Mouse (Mus musculus) MEL (cell line): ENCODE data around the gene Syap1. TPM values are rescaled to one million over a fixed set of nuclear protein-coding genes. Genes with fewer than 3 reads are reported as not detected.
"Not testable (repeated sequence)": the region's sequence is repeated elsewhere in the genome, so short reads cannot be mapped to it uniquely, and the experiment has no call there.

Experiments
- DNase-seq: peaks from one replicate; pipeline ENCODE4 v3.0.0; 2011; ENCODE audit warnings: low read depth, low spot score
- H3K27ac ChIP-seq: 2 replicates; pipeline ENCODE4 v1.5.1; 2012; ENCODE audit warnings: low read depth, mild to moderate bottlenecking, control low read depth, low read length, moderate library complexity; ENCODE audit not compliant: control insufficient read depth
- H3K27me3 ChIP-seq, 2 experiments: fragments of 150-350 bp in 1 of 2; sonication (generic) in 1 of 2; 2 replicates each; pipeline ENCODE4 v1.6.1; 2012; ENCODE audit warnings: low read length in 2 of 2, mild to moderate bottlenecking in 2 of 2, improper control_type of control experiment in 1 of 2, moderate library complexity in 1 of 2; ENCODE audit not compliant: insufficient read depth in 2 of 2, control insufficient read depth in 1 of 2
- H3K36me3 ChIP-seq, 2 experiments: 2 replicates each; pipeline ENCODE4 v1.6.1; 2012 to 2014; ENCODE audit warnings: low read length in 2 of 2, improper control_type of control experiment in 1 of 2, inconsistent platforms in 1 of 2, mild to moderate bottlenecking in 1 of 2; ENCODE audit not compliant: insufficient read depth in 2 of 2, control insufficient read depth in 1 of 2
- H3K4me1 ChIP-seq, 2 experiments: fragments of 150-350 bp in 1 of 2; sonication (generic) in 1 of 2; 2 replicates each; pipeline ENCODE4 v1.6.1; 2012; ENCODE audit warnings: low read length in 2 of 2, improper control_type of control experiment in 1 of 2, mild to moderate bottlenecking in 1 of 2; ENCODE audit not compliant: insufficient read depth in 2 of 2, control insufficient read depth in 1 of 2
- H3K4me3 ChIP-seq, 2 experiments: fragments of 150-350 bp in 1 of 2; sonication (generic) in 1 of 2; 2 replicates each; pipeline ENCODE4 v1.5.1; 2012; ENCODE audit warnings: low read depth in 2 of 2, low read length in 2 of 2, mild to moderate bottlenecking in 2 of 2, moderate library complexity in 2 of 2, control low read depth in 1 of 2, improper control_type of control experiment in 1 of 2; ENCODE audit not compliant: control insufficient read depth in 1 of 2, insufficient read depth in 1 of 2
- H3K79me2 ChIP-seq: 2 replicates; pipeline ENCODE4 v1.6.1; 2012; ENCODE audit warnings: mild to moderate bottlenecking, low read length, moderate library complexity; ENCODE audit not compliant: control insufficient read depth, poor library complexity, insufficient read depth
- H3K9ac ChIP-seq: 2 replicates; pipeline ENCODE4 v1.6.1; 2012; ENCODE audit warnings: low read depth, mild to moderate bottlenecking, control low read depth, low read length, moderate library complexity; ENCODE audit not compliant: control insufficient read depth, poor library complexity, severe bottlenecking
- H3K9me3 ChIP-seq: fragments of 150-350 bp; sonication (generic); replicated peaks from 2 replicates; pipeline ENCODE4 v1.6.1; 2012; ENCODE audit warnings: mild to moderate bottlenecking, low read length, improper control_type of control experiment, moderate library complexity; ENCODE audit not compliant: insufficient read depth
- BHLHE40 ChIP-seq: IDR thresholded peaks from 2 replicates; pipeline ENCODE4 v1.6.1; 2012; ENCODE audit warnings: low read depth, mild to moderate bottlenecking, inconsistent platforms, low read length, improper control_type of control experiment, borderline replicate concordance
- CHD2 ChIP-seq: IDR thresholded peaks from 2 replicates; pipeline ENCODE4 v1.6.1; 2011; ENCODE audit warnings: low read length, improper control_type of control experiment
- ETS1 ChIP-seq: IDR thresholded peaks from 2 replicates; pipeline ENCODE4 v1.6.1; 2012; ENCODE audit warnings: low read depth, mild to moderate bottlenecking, inconsistent platforms, low read length, improper control_type of control experiment, moderate library complexity
- GATA1 ChIP-seq: IDR thresholded peaks from 2 replicates; pipeline ENCODE4 v1.6.1; 2011; ENCODE audit warnings: low read depth, low read length, improper control_type of control experiment
- JUND ChIP-seq: IDR thresholded peaks from 2 replicates; pipeline ENCODE4 v1.6.1; 2011; ENCODE audit warnings: low read depth, mild to moderate bottlenecking, improper control_type of control experiment, low read length
- MAFK ChIP-seq: IDR thresholded peaks from 2 replicates; pipeline ENCODE4 v1.6.1; 2011; ENCODE audit warnings: low read depth, mild to moderate bottlenecking, low read length, improper control_type of control experiment, borderline replicate concordance
- MAX ChIP-seq: IDR thresholded peaks from 2 replicates; pipeline ENCODE4 v1.6.1; 2011; ENCODE audit warnings: low read length, improper control_type of control experiment
- POLR2A ChIP-seq, 2 experiments: IDR thresholded peaks; 2 replicates each; pipeline ENCODE4 v1.6.1; 2011 to 2012; ENCODE audit warnings: low read length in 2 of 2, mild to moderate bottlenecking in 2 of 2, control low read depth in 1 of 2, improper control_type of control experiment in 1 of 2, low read depth in 1 of 2, moderate library complexity in 1 of 2; ENCODE audit not compliant: control insufficient read depth in 1 of 2, insufficient read depth in 1 of 2, poor library complexity in 1 of 2
- POLR2AphosphoS2 ChIP-seq: IDR thresholded peaks from 2 replicates; pipeline ENCODE4 v1.6.1; 2011; ENCODE audit warnings: low read length, improper control_type of control experiment
- RCOR1 ChIP-seq: IDR thresholded peaks from 2 replicates; pipeline ENCODE4 v1.6.1; 2012; ENCODE audit warnings: low read depth, mild to moderate bottlenecking, inconsistent platforms, low read length, improper control_type of control experiment
- SMC3 ChIP-seq: IDR thresholded peaks from 2 replicates; pipeline ENCODE4 v1.6.1; 2011; ENCODE audit warnings: low read depth, low read length, improper control_type of control experiment
- TBP ChIP-seq: IDR thresholded peaks from 2 replicates; pipeline ENCODE4 v1.8.0; 2011; ENCODE audit warnings: low read depth, low read length, improper control_type of control experiment
- UBTF ChIP-seq: IDR thresholded peaks from 2 replicates; pipeline ENCODE4 v1.6.1; 2012; ENCODE audit warnings: low read depth, mild to moderate bottlenecking, inconsistent platforms, low read length, improper control_type of control experiment, moderate library complexity, borderline replicate concordance; ENCODE audit not compliant: insufficient read depth
- USF2 ChIP-seq, 2 experiments: IDR thresholded peaks; 2 replicates each; pipeline ENCODE4 v1.6.1; 2011 to 2012; ENCODE audit warnings: improper control_type of control experiment in 2 of 2, low read length in 2 of 2, borderline replicate concordance in 1 of 2, inconsistent platforms in 1 of 2, low read depth in 1 of 2, mild to moderate bottlenecking in 1 of 2; ENCODE audit not compliant: insufficient read depth in 1 of 2
- ZMIZ1 ChIP-seq: IDR thresholded peaks from 2 replicates; pipeline ENCODE4 v1.6.1; 2012; ENCODE audit warnings: low read depth, mild to moderate bottlenecking, inconsistent platforms, low read length, improper control_type of control experiment, moderate library complexity
- ZNF384 ChIP-seq: IDR thresholded peaks from 2 replicates; pipeline ENCODE4 v1.6.1; 2012; ENCODE audit warnings: low read depth, mild to moderate bottlenecking, inconsistent platforms, low read length, improper control_type of control experiment
- polyA plus RNA-seq, 2 experiments: library from polyadenylated mRNA; stranded (reverse) in 1 of 2; unstranded in 1 of 2; fragments of >175 nt in 1 of 2; fragments of >200 nt in 1 of 2; gene quantifications; 2 replicates each; pipeline versions ENCODE4 v1.2.1 to v1.2.4; 2012; ENCODE audit warnings: low replicate concordance in 2 of 2, low read depth in 1 of 2; ENCODE audit not compliant: insufficient read length in 2 of 2, insufficient read depth in 1 of 2, missing spikeins in 1 of 2
- total RNA-seq: library from RNA; depleted of rRNA; stranded (reverse); fragments of 300-350 nt; gene quantifications from 2 replicates; pipeline ENCODE4 v1.2.3, GENCODE M21; 2012

Syap1 gene
- total and polyA plus RNA-seq, 3 experiments: 15.6 to 19.1 TPM; not detected in 1

DNA sequence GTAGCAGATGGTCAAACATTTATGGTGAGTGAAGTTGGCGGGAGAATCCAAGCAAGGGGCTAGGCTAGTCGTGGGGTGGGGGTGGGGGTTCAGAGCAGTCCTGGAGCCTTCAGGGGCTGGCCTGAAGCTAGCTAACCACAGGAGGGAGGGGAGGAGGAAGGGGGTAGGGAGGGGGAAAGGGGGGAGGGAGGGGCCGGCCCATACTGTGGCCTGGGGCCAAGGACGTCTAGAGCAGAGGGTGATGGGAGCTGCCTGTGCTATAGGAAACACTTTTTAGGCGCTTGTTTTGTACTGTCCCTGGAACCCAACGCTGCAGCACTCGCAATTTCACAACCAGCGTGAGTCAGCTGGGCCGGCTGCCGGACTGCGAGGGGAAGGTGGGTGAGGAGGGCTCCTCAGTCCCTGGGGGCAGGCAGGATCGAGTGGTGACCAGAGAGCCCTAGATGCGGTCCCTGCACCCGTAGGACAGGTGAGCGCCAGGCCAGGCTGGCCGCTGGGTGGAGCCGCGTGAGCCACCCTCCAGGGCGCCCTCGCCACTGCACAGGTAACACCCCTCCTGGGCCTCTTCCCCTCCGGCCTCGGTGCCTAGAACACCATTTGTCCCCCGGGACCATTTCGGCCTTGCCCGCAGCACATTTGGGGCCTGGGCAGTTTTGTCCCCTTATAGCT is 13.3 kb upstream of the Syap1 start (continued):
- TF ChIP-seq CHD2 (no peak), UBTF (no peak), ZNF384 (no peak), JUND (no peak), TBP (no peak), POLR2AphosphoS2 (0 out of 2 replicates have a peak, but pooled peaks have one; percentile 35), BHLHE40 (no peak)

DNA sequence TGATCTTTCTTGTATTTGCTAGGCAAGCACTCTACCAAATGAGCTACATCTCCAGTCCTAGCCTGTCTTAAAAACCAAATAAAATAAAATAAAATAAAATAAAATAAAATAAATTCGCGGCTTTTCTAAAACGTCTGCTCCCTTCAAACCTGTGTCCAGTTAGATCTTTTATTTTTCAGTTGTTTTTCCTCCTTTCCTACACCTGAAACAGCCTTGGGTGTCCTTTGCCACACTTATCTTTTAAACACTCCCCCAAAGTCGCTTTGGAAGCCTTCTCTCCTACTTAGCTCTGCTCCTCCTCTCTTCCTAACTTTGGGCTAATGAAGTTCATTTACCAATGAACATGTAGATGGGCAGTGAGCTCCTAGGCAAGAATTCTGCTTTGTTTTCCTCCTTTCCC is 12.7 kb upstream of the Syap1 start, which contains the start of gene Ctps2:
TSS of gene Ctps2 (plus strand) at position 301 of the 400 bp plus-strand sequence.
- Histone ChIP-seq H3K79me2 (no peaks in the 10 kb centered on the region; the same call in 1 of the 2 replicates), H3K4me3 (peak within 1 kb of the TSS; percentile 89 to 95), H3K9me3 (no peaks in the 10 kb centered on the region), H3K27me3 (no peaks in the 10 kb centered on the region), H3K9ac (peak within 1 kb of the TSS; percentile 58), H3K36me3 (peaks cover 0 to 8% of the 10 kb centered on the region in 2 experiments; a peak in 3 of 4 replicates), H3K4me1 (peaks cover 8% of the 10 kb centered on the region in 2 experiments), H3K27ac (peak within 1 kb of the TSS; percentile 27)
- DNase-seq: no peak
- TF ChIP-seq SMC3: no peak
- TF ChIP-seq MAFK: no peak
- TF ChIP-seq POLR2A (IDR thresholded peaks at IDR 0.05; ENCODE audit: control insufficient read depth in 1 of 2, insufficient read depth in 1 of 2, low read depth in 1 of 2, low read length in 2 of 2, poor library complexity in 1 of 2): no peak
- TF ChIP-seq RCOR1: no peak
- no peak for TF ChIP-seq GATA1
- no peak for TF ChIP-seq ZMIZ1
- no peak for TF ChIP-seq ETS1
- TF ChIP-seq TBP: no peak
- TF ChIP-seq USF2 (IDR thresholded peaks at IDR 0.05; ENCODE audit: borderline replicate concordance in 1 of 2, insufficient read depth in 1 of 2, low read depth in 1 of 2, low read length in 2 of 2): no peak
- TF ChIP-seq CHD2: no peak
- TF ChIP-seq JUND: no peak
- TF ChIP-seq MAX: no peak

DNA sequence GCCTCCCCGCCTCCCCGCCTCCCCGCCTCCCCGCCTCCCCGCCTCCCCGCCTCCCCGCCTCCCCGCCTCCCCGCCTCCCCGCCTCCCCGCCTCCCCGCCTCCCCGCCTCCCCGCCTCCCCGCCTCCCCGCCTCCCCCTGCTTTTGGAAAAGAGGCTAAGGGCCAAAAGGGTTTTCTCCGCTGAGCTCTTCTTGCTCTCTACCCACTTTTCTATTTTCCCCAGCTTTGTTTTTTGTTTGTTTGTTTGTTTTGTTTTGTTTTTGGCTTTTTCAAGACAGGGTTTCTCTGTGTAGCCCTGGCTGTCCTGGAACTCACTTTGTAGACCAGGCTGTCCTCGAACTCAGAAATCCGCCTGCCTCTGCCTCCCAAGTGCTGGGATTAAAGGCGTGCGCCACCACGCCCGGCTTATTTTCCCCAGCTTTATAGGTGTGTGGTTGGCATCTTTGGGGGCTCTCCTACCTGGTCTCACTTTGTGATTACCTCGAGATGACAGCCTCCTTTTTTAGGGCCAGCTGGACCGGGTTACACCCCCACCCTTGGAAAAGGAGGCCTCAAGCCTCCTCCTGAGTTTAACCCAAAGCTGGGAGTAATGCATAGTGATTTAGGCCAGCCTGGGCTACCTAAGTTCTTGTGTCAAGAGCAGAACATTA is 452 bp upstream of the Syap1 start:
- H3K4me3 ChIP-seq: peak overlapping the region in 1 of 2 experiments; percentile 15; a peak in 1 of 4 replicates
- H3K27me3 ChIP-seq, H3K79me2 ChIP-seq, H3K9me3 ChIP-seq, H3K9ac ChIP-seq, H3K27ac ChIP-seq: not testable (repeated sequence)
- H3K4me1 ChIP-seq: peaks cover 9 to 18% of the 10 kb centered on the region in 2 experiments
- TF ChIP-seq TBP: 0 out of 2 replicates have a peak, but pooled peaks have one; percentile 33
- DNase-seq: peak; percentile 45
- H3K36me3 ChIP-seq: peaks cover 0 to 27% of the 10 kb centered on the region in 2 experiments; a peak in 2 of 4 replicates
